Mouse (Mus musculus) limb, embryonic 15.5 days (tissue): ENCODE measurements at regions not wholly inside any gene's neighbourhood (a gene's known extent, or its start where the extent isn't known, plus 50 kb on each side); places are given as distances from the start of the nearest gene placed in this dataset.

ENCODE experiments used
- ATAC-seq: fragments of 200-750 bp; cut with Nextera tagmentation; 2 replicates; pipeline ENCODE4 v1.8.0; 2017; ENCODE audit warnings: low read depth, moderate TSS enrichment; ENCODE audit not compliant: insufficient number of reproducible peaks, low FRiP score, low TSS enrichment
- H3K27ac ChIP-seq: fragments of 300-500 bp; sonication (generic); 2 replicates; pipeline ENCODE4 v1.5.1; 2015; ENCODE audit warnings: moderate library complexity, mild to moderate bottlenecking, inconsistent platforms
- H3K27me3 ChIP-seq: fragments of 300-500 bp; sonication (generic); 2 replicates; pipeline ENCODE4 v1.6.1; 2015; ENCODE audit warnings: inconsistent platforms
- H3K36me3 ChIP-seq: fragments of 300-500 bp; sonication (generic); 2 replicates; pipeline ENCODE4 v1.6.1; 2015; ENCODE audit warnings: inconsistent platforms
- H3K4me1 ChIP-seq: fragments of 300-500 bp; sonication (generic); 2 replicates; pipeline ENCODE4 v1.6.1; 2015; ENCODE audit warnings: inconsistent platforms
- H3K4me2 ChIP-seq: fragments of 300-500 bp; sonication (generic); 2 replicates; pipeline ENCODE4 v1.6.1; 2015; ENCODE audit warnings: mild to moderate bottlenecking, inconsistent platforms
- H3K4me3 ChIP-seq: fragments of 300-500 bp; sonication (generic); 2 replicates; pipeline ENCODE4 v1.5.1; 2015; ENCODE audit warnings: mild to moderate bottlenecking, inconsistent platforms
- H3K9ac ChIP-seq: fragments of 300-500 bp; sonication (generic); 2 replicates; pipeline ENCODE4 v1.6.1; 2015; ENCODE audit warnings: inconsistent platforms
- H3K9me3 ChIP-seq: fragments of 300-500 bp; sonication (generic); 2 replicates; pipeline ENCODE4 v1.6.1; 2016; ENCODE audit warnings: inconsistent platforms
- WGBS: fragments of 180-500 bp; shearing (Covaris S2); methylation state at CpG from one replicate; pipeline ENCODE4 v1.1.7; 2015; 5-methylcytosine and 5-hydroxymethylcytosine counted together

DNA sequence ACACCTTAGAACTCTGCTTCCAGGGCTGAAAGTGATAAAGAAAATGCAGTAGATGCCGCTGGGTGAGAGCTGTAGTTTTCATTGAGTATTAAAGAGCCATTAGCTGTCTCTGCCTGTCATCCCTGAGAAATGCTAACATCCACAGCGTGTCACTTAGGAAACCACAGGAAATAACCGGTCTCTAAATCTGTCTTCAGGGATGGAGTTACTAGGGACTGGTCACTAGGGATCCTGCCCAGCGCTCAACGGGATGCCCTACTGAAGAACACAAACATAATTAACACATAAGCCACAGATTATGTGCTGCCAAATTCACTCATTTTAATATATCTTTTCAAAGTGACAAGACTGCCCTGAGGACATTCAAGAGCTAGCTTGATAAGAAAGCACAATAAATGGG lies 329.3 kb upstream of the Cdh4 start:
- no peak overlapping the region for H3K4me2 ChIP-seq
- no peaks in the 10 kb centered on the region for H3K4me1 ChIP-seq
- no peak for ATAC-seq
- WGBS, result 27% methylated on average over 5 of the region's 5 CpGs
- H3K27me3 ChIP-seq, result no peaks in the 10 kb centered on the region
- no peaks in the 10 kb centered on the region for H3K9me3 ChIP-seq
- H3K27ac ChIP-seq, result no peak overlapping the region
- no peaks in the 10 kb centered on the region for H3K36me3 ChIP-seq
- H3K4me3 ChIP-seq, result no peak overlapping the region
- H3K9ac ChIP-seq, result no peak overlapping the region

DNA sequence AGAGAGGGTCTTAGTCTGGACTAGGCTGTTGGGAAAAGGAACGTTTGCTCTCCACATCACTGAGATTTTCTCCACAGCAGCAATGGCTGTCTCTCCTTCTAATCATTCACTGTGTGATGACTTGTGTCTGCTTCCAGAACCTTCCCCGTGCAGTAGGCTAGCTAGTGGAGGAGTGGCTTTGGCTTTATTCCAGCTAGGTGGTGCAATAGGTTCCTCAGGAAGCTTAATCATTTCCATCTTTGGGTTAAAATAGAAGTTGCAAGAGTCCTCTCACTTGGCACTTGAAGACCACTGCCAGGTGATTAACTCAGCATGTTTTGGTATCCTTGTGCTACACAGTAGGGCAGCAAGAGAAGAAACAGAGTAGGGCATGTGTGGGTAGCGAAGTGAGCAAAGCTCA lies 314.2 kb upstream of the Cdh4 start:
- 59% methylated on average over 3 of the region's 3 CpGs for WGBS
- Histone ChIP-seq H3K36me3 (no peaks in the 10 kb centered on the region), H3K4me1 (no peaks in the 10 kb centered on the region), H3K4me2 (no peak overlapping the region), H3K27me3 (no peaks in the 10 kb centered on the region), H3K27ac (no peak overlapping the region), H3K9ac (no peak overlapping the region), H3K4me3 (no peak overlapping the region), H3K9me3 (no peaks in the 10 kb centered on the region)
- ATAC-seq, result no peak

DNA sequence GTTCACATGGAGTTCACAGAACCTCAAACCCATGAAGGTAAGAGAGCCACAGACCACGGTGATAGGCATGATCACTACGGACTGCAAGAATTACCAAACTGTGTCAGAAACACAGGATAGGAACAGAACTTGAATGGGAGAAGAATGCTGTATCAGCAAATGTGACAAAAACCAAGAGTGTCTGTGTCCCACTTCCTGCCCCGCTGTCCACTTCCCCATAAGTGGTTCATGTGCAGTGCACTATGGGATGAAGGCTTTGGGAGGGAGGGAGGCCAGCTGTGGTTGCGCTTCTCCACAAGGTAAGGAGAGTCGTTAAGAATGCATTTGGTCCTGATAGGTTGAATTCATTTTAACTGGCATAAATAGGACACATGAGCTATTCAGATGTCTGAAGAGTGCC lies 313.8 kb upstream of the Cdh4 start:
- Histone ChIP-seq H3K4me2 (no peak overlapping the region), H3K27ac (no peak overlapping the region), H3K9ac (no peak overlapping the region), H3K4me3 (no peak overlapping the region), H3K4me1 (no peaks in the 10 kb centered on the region), H3K36me3 (no peaks in the 10 kb centered on the region), H3K27me3 (no peaks in the 10 kb centered on the region), H3K9me3 (no peaks in the 10 kb centered on the region)
- 86% methylated on average over 5 of the region's 5 CpGs for WGBS
- no peak for ATAC-seq

DNA sequence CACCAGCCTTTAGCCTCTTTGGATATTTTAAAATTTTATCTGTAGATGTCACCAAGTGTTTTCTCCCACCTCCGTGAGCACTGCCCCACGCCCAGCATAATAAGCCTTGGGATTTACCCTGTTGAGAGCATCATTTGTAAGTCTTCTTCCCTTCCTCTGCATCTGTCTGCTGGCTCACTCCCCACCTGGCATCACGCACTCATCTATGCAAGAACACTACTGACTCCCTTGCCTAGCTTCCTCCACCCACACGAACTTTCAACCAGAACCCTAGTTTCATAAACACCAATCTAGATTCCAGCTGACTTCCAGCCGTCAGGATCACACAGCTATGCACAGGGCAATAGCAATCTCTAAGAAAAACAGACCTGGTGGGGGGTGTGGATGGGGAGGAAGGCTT lies 311.2 kb upstream of the Cdh4 start:
- H3K9me3 ChIP-seq, result no peaks in the 10 kb centered on the region
- WGBS, result 72% methylated on average over 5 of the region's 5 CpGs
- ATAC-seq, result no peak

DNA sequence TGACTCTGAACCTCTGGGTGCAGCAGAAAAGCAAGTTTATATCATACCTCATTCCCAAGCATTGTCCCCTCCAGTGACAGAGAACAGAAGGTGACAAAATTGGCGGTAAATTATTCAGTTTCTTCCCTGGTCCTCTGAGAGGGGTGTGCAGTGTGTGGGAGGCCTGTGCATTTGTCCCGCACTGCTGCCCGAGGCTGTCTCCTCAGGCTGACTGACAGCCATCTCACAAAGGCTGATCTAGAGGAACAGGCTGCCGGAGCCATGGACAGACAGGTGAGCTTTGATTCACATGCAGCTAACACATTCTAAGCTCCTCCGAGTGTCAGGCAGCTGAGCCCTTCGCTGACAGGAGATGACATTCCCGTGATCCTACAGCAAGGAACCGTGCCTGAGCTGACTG lies 299.9 kb upstream of the Cdh4 start:
- Histone ChIP-seq H3K9ac (no peak overlapping the region), H3K4me2 (no peak overlapping the region), H3K4me1 (peaks cover 2% of the 10 kb centered on the region; the same call in 1 of the 2 replicates), H3K4me3 (no peak overlapping the region), H3K27ac (no peak overlapping the region), H3K36me3 (no peaks in the 10 kb centered on the region), H3K27me3 (no peaks in the 10 kb centered on the region), H3K9me3 (no peaks in the 10 kb centered on the region)
- WGBS, result 74% methylated on average over 8 of the region's 8 CpGs
- ATAC-seq, result no peak

More for the DNA sequence above, 311.2 kb upstream of the Cdh4 start:
- Histone ChIP-seq H3K4me2 (no peak overlapping the region), H3K4me1 (no peaks in the 10 kb centered on the region), H3K9ac (no peak overlapping the region), H3K4me3 (no peak overlapping the region), H3K36me3 (no peaks in the 10 kb centered on the region), H3K27ac (no peak overlapping the region), H3K27me3 (no peaks in the 10 kb centered on the region)

DNA sequence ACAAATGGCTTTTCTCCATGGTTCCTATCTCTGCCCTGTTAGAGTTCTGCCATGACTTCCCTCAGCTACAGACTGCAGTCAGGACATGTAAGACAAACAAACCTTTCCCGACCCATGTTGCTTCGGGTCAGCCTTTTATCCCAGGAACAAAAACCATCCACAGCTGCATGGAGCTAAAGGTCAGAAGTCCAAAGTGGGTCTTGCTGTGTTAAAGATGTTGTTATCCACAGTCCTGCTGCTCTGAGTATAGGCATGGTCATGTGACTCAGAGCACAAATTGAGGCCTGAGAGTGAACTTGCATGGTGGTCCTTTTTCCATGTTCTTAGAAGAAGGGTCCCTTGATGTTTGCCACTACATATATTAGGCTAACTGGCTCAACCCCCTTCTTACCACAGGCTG lies 296.5 kb upstream of the Cdh4 start:
- 53% methylated on average over 2 of the region's 2 CpGs for WGBS

DNA sequence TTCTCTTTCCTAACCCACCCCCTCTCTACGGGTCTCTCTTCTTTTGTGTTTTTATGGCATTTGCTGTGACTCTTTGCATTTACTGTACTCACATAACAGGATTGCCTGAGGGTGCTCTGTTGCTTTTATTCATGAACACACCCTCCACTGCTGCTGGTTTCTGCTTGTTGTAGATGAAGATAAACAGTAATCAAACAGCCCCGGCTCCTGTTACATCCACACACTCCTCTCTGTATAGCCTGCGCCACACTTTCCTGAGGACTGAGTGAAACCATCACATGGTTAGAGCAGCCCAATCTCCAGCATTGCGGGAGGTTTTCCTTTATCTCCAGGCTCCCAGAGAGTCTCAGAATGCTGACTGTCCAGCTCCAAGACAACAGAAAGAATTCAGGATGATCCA lies 296.0 kb upstream of the Cdh4 start:
- ATAC-seq, result no peak
- Histone ChIP-seq H3K4me1 (peaks cover 2% of the 10 kb centered on the region; the same call in 1 of the 2 replicates), H3K36me3 (no peaks in the 10 kb centered on the region), H3K27me3 (no peaks in the 10 kb centered on the region), H3K4me2 (no peak overlapping the region), H3K9ac (no peak overlapping the region), H3K4me3 (no peak overlapping the region), H3K27ac (no peak overlapping the region), H3K9me3 (no peaks in the 10 kb centered on the region)
- WGBS, result 23% methylated on average over 4 of the region's 4 CpGs

More for the DNA sequence above, 296.5 kb upstream of the Cdh4 start:
- H3K4me1 ChIP-seq, result peaks cover 2% of the 10 kb centered on the region; the same call in 1 of the 2 replicates
- no peak overlapping the region for H3K9ac ChIP-seq
- no peak overlapping the region for H3K27ac ChIP-seq
- H3K4me3 ChIP-seq, result no peak overlapping the region
- no peaks in the 10 kb centered on the region for H3K27me3 ChIP-seq
- H3K4me2 ChIP-seq, result no peak overlapping the region
- no peaks in the 10 kb centered on the region for H3K36me3 ChIP-seq
- ATAC-seq, result no peak
- no peaks in the 10 kb centered on the region for H3K9me3 ChIP-seq

DNA sequence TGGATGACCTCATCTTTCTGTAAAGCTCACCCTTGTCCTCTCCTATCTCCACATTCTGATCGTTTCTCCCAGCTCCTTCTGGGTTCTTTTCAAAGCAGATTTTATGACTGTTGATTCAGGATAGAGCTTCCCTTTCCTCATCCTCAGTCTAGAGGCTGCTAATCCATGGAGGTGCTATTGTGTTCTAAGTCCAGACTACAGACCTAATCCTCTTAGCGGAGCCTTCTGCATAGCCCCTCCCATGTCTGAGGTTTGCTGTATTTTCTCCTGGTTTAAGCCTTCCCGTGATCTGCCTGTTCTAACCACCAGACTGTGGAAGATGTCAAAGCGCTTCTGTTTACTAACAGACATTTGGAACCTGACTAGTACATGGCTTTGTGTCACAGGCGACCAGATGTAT lies 294.0 kb upstream of the Cdh4 start:
- H3K9me3 ChIP-seq, result no peaks in the 10 kb centered on the region
- WGBS, result 70% methylated on average over 5 of the region's 5 CpGs
- no peak overlapping the region for H3K27ac ChIP-seq
- no peaks in the 10 kb centered on the region for H3K36me3 ChIP-seq
- ATAC-seq, result no peak
- no peaks in the 10 kb centered on the region for H3K27me3 ChIP-seq
- H3K4me1 ChIP-seq, result peaks cover 2% of the 10 kb centered on the region; the same call in 1 of the 2 replicates
- H3K4me2 ChIP-seq, result no peak overlapping the region
- no peak overlapping the region for H3K9ac ChIP-seq
- H3K4me3 ChIP-seq, result no peak overlapping the region

DNA sequence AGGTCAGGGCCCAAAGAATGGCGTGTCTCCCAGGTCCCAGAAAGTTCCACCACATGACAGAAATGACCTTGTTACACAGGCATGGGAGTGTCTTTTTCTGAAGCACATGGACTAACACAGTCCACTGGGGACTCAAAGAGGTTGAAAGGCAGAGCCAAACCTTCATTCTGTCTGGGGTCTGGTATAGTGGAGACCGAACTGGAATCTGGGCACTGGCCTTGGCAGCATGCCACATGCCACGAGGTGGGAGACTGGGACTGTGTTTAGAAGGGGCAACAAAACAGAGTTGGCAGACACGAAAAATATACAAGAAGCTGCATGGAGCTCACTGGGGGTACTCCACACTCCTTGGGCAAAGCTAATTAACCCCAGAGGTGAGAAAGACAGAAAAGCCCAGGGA lies 293.6 kb upstream of the Cdh4 start:
- Histone ChIP-seq H3K4me2 (no peak overlapping the region), H3K27ac (no peak overlapping the region), H3K9ac (no peak overlapping the region), H3K4me1 (peaks cover 2% of the 10 kb centered on the region; the same call in 1 of the 2 replicates), H3K9me3 (no peaks in the 10 kb centered on the region), H3K27me3 (no peaks in the 10 kb centered on the region), H3K4me3 (no peak overlapping the region), H3K36me3 (no peaks in the 10 kb centered on the region)
- ATAC-seq, result no peak
- WGBS, result 55% methylated on average over 4 of the region's 4 CpGs

DNA sequence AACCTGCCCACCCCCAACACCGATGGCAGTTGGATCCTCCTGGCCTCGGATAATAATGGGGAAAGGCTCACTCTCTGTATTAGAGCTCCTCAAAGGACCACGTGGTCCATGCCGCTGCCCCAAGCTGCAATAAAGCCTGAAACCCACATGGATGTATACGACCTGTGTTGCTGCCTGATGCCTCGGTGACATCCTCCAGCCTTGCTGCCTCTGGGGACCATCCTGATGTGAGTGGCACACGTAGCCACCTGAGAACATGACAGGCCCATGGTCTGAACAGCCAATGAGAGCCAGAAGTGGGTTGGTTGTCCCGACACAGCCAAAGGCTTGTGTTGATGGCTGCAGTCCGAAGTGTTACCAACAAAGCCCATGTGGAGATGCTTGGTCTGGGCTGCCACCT lies 283.4 kb upstream of the Cdh4 start:
- Histone ChIP-seq H3K4me3 (no peak overlapping the region), H3K36me3 (no peaks in the 10 kb centered on the region), H3K27ac (no peak overlapping the region), H3K27me3 (no peaks in the 10 kb centered on the region), H3K9me3 (no peaks in the 10 kb centered on the region), H3K4me2 (no peak overlapping the region), H3K4me1 (no peaks in the 10 kb centered on the region), H3K9ac (no peak overlapping the region)
- no peak for ATAC-seq
- 85% methylated on average over 9 of the region's 9 CpGs for WGBS

DNA sequence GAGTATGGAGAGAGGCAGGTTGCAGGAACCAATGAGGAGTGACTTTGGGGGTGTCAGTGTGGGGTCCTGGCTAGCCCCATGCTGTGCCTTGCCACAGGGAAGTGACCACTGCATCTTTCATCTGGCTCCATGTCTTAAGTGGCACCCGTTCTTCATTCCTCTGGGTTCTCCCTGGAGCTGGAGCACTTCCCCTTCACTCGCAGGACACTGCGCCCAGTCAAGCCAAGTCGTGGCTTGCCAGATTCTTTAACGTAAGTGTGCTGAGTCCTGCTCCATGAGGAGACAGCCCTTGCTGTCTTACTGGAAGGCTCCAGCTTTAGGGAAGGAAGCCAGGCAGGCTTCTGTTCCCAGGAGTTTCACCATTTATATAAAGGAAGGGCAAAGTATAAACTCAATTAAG lies 279.1 kb upstream of the Cdh4 start:
- H3K27ac ChIP-seq, result no peak overlapping the region
- no peak overlapping the region for H3K4me2 ChIP-seq
- no peaks in the 10 kb centered on the region for H3K9me3 ChIP-seq
- H3K4me1 ChIP-seq, result no peaks in the 10 kb centered on the region
- H3K27me3 ChIP-seq, result no peaks in the 10 kb centered on the region
- no peaks in the 10 kb centered on the region for H3K36me3 ChIP-seq
- ATAC-seq, result no peak
- H3K9ac ChIP-seq, result no peak overlapping the region
- no peak overlapping the region for H3K4me3 ChIP-seq
- WGBS, result 76% methylated on average over 5 of the region's 5 CpGs

DNA sequence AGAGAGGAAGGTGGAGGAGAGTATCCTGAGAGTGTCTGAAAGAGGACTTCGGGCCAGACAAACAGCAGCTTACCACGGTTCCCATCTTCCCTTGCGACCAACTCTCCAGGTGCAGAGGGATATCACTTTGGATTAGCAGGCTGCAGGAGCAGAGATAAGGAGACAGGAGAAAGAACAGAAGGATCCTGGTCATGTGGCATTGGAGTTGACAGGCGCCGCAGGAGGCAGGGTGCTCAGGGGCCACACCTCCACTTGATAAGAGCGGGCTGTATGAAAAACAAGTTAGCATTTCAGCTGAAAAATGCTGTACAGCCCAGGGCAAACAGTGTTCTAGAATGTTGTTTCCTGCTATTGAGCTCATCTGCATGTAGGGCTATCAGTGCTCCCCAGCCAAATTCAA lies 272.1 kb upstream of the Cdh4 start:
- ATAC-seq, result no peak
- WGBS, result 63% methylated on average over 6 of the region's 6 CpGs
- Histone ChIP-seq H3K4me2 (no peak overlapping the region), H3K27me3 (no peaks in the 10 kb centered on the region), H3K4me1 (no peaks in the 10 kb centered on the region), H3K9ac (no peak overlapping the region), H3K4me3 (no peak overlapping the region), H3K36me3 (no peaks in the 10 kb centered on the region), H3K9me3 (no peaks in the 10 kb centered on the region), H3K27ac (no peak overlapping the region)

DNA sequence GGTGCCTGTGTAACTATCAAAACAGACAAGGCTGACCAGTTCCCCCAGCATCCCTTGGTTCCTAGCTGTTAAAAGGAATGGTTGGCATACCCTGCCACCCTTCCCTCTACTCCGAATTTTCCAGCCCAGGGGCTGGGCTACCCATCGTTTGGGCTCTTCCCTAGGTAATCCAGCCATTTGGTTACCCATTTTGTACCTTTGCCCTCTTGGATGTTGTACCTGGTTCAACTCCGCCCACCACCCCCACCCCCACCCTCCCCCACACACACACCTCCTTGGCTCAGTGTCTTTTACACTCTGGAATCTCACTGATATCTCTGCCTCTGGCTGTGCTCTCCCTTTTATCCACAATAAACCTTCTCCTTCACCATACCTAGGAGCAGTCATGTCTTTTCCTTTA lies 271.6 kb upstream of the Cdh4 start:
- WGBS, result 51% methylated on average over 3 of the region's 3 CpGs
- H3K9ac ChIP-seq, result no peak overlapping the region
- H3K9me3 ChIP-seq, result no peaks in the 10 kb centered on the region
- H3K4me3 ChIP-seq, result no peak overlapping the region
- H3K36me3 ChIP-seq, result no peaks in the 10 kb centered on the region
- H3K4me2 ChIP-seq, result no peak overlapping the region
- no peak for ATAC-seq
- no peaks in the 10 kb centered on the region for H3K27me3 ChIP-seq
- H3K27ac ChIP-seq, result no peak overlapping the region
- H3K4me1 ChIP-seq, result no peaks in the 10 kb centered on the region
